Mouse (Mus musculus): Measurements from ENCODE around the gene Strada. TPM values are rescaled to one million over a fixed set of nuclear protein-coding genes. Genes with fewer than 3 reads are reported as not detected.

The Strada gene
- polyA plus RNA-seq, 1 experiment from 2014 or later, result 9.9 TPM

DNA sequence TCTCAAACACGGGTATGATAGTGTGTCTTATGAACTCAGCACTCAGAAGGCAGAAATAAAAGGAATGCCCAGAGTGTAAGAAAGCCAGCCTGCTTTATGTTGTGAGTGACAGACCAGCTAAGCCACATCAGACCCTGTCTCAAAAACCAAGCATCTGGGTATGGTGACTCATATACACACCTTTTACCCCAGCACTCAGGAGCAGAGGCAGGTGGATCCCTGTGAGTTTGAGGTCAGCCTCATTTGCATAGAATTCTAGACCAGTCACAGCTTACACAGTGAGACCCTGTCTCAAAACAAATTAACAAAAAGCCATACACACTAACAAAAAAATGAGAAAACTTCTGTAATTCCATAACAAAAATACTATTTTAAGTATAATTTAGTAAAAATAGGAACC, 76.1 kb downstream of the Strada start:
- no peak for ATAC-seq (ENCODE audit: low FRiP score, low TSS enrichment)
- H3K36me3 ChIP-seq (ENCODE audit: control insufficient read depth, insufficient read depth, low read length), result peaks cover 13% of the 10 kb centered on the region
- H3K4me2 ChIP-seq (replicated peaks; ENCODE audit: low read depth), result no peak overlapping the region
- H3K9ac ChIP-seq (ENCODE audit: low read length), result no peak overlapping the region
- H3K4me1 ChIP-seq (replicated peaks; ENCODE audit: control insufficient read depth, insufficient read depth), result no peaks in the 10 kb centered on the region
- H3K9me3 ChIP-seq (ENCODE audit: control insufficient read depth, low read length), result no peaks in the 10 kb centered on the region
- no peak overlapping the region for H3K4me3 ChIP-seq (ENCODE audit: low read depth, low read length)
- TF ChIP-seq CTCF (IDR thresholded peaks at IDR 0.05; ENCODE audit: low read depth) (no peak), EP300 (optimal IDR thresholded peaks at IDR 0.05) (no peak)
- DNase-seq (ENCODE audit: low spot score), result no peak
- H3K27me3 ChIP-seq (ENCODE audit: control insufficient read depth, insufficient read depth, low read length), result no peaks in the 10 kb centered on the region
- 49% methylated on average over 1 of the region's 1 CpGs for WGBS
- H3K27ac ChIP-seq (replicated peaks), result no peak overlapping the region

DNA sequence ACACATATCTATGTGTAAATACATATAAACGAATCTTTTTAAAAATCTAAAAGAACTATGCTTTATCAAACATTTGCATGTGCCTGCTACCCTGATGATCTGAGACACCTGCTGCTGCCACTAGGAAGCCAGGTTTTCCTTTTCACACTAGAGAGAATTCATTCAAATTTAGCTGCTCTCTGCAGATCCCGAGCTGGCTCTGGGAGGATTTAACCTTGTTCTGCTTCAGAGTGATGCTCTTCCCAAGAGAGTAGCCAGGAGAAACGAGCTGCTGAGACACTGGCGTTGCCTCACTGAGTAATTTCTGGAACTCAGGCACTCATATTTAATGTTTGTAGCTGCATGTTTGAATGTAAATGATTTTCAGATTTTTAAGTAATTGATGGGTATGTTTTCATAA, 77.2 kb downstream of the Strada start:
- Histone ChIP-seq H3K27me3 (ENCODE audit: control insufficient read depth, insufficient read depth, low read length) (no peaks in the 10 kb centered on the region), H3K4me1 (replicated peaks; ENCODE audit: control insufficient read depth, insufficient read depth) (no peaks in the 10 kb centered on the region), H3K36me3 (ENCODE audit: control insufficient read depth, insufficient read depth, low read length) (peaks cover 13% of the 10 kb centered on the region), H3K9me3 (ENCODE audit: control insufficient read depth, low read length) (no peaks in the 10 kb centered on the region), H3K27ac (replicated peaks) (no peak overlapping the region), H3K9ac (ENCODE audit: low read length) (no peak overlapping the region), H3K4me3 (ENCODE audit: low read depth, low read length) (no peak overlapping the region), H3K4me2 (replicated peaks; ENCODE audit: low read depth) (no peak overlapping the region)
- DNase-seq (ENCODE audit: low spot score) (no peak), ATAC-seq (ENCODE audit: low FRiP score, low TSS enrichment) (no peak)
- TF ChIP-seq EP300 (optimal IDR thresholded peaks at IDR 0.05) (no peak), CTCF (IDR thresholded peaks at IDR 0.05; ENCODE audit: low read depth) (no peak)
- WGBS, result 55% methylated on average over 4 of the region's 4 CpGs

- Histone ChIP-seq H3K9me3 (ENCODE audit: control insufficient read depth, low read length) (no peaks in the 10 kb centered on the region), H3K27ac (replicated peaks) (no peak overlapping the region), H3K27me3 (ENCODE audit: control insufficient read depth, insufficient read depth, low read length) (no peaks in the 10 kb centered on the region), H3K36me3 (ENCODE audit: control insufficient read depth, insufficient read depth, low read length) (peaks cover 8% of the 10 kb centered on the region), H3K4me1 (replicated peaks; ENCODE audit: control insufficient read depth, insufficient read depth) (no peaks in the 10 kb centered on the region), H3K4me3 (ENCODE audit: low read depth, low read length) (no peak overlapping the region), H3K4me2 (replicated peaks; ENCODE audit: low read depth) (no peak overlapping the region), H3K9ac (ENCODE audit: low read length) (no peak overlapping the region)
- 74% methylated on average over 3 of the region's 3 CpGs for WGBS
- no peak for TF ChIP-seq CTCF (IDR thresholded peaks at IDR 0.05; ENCODE audit: low read depth)
- TF ChIP-seq EP300 (optimal IDR thresholded peaks at IDR 0.05), result no peak
- DNase-seq (ENCODE audit: low spot score) (no peak), ATAC-seq (ENCODE audit: low FRiP score, low TSS enrichment) (no peak)
Measured at GRCm38 (mm10) chr11:106122736-106123135, 79.2 kb downstream of the Strada start.

GRCm38 (mm10) chr11:106122221-106122620, 79.7 kb downstream of the Strada start:
- Histone ChIP-seq H3K27ac (replicated peaks) (no peak overlapping the region), H3K36me3 (ENCODE audit: control insufficient read depth, insufficient read depth, low read length) (peaks cover 8% of the 10 kb centered on the region)
- no peak for ATAC-seq (ENCODE audit: low FRiP score, low TSS enrichment)

More at GRCm38 (mm10) chr11:106122221-106122620, 79.7 kb downstream of the Strada start:
- Histone ChIP-seq H3K9me3 (ENCODE audit: control insufficient read depth, low read length) (no peaks in the 10 kb centered on the region), H3K9ac (ENCODE audit: low read length) (no peak overlapping the region), H3K4me3 (ENCODE audit: low read depth, low read length) (no peak overlapping the region), H3K4me2 (replicated peaks; ENCODE audit: low read depth) (no peak overlapping the region), H3K4me1 (replicated peaks; ENCODE audit: control insufficient read depth, insufficient read depth) (no peaks in the 10 kb centered on the region), H3K27me3 (ENCODE audit: control insufficient read depth, insufficient read depth, low read length) (no peaks in the 10 kb centered on the region)
- WGBS, result 95% methylated on average over 5 of the region's 5 CpGs
- TF ChIP-seq CTCF (IDR thresholded peaks at IDR 0.05; ENCODE audit: low read depth), result no peak
- TF ChIP-seq EP300 (optimal IDR thresholded peaks at IDR 0.05), result no peak
- no peak for DNase-seq (ENCODE audit: low spot score)

Other genes starting within 250 kb of the Strada start
- gene Cyb561, start 248.8 kb downstream of the Strada start, polyA plus RNA-seq (2015; fragmentation: Nextera tagmentation; extraction: Ambion mirVana), result 56.1 and 58.3 TPM in 2 replicates
- 2.1 and 2.4 TPM in 2 replicates for gene Ace, start 234.2 kb downstream of the Strada start, polyA plus RNA-seq (2015; fragmentation: Nextera tagmentation; extraction: Ambion mirVana)
- gene Ace3, start 207.5 kb downstream of the Strada start, polyA plus RNA-seq (2015; fragmentation: Nextera tagmentation; extraction: Ambion mirVana), result not detected in 2 replicates
- 0.54 and 0.55 TPM in 2 replicates for gene Kcnh6, start 194.0 kb downstream of the Strada start, polyA plus RNA-seq (2015; fragmentation: Nextera tagmentation; extraction: Ambion mirVana)
- 25.9 and 28.1 TPM in 2 replicates for gene Dcaf7, start 165.3 kb downstream of the Strada start, polyA plus RNA-seq (2015; fragmentation: Nextera tagmentation; extraction: Ambion mirVana)
- gene Taco1, start 136.1 kb downstream of the Strada start, polyA plus RNA-seq (2015; fragmentation: Nextera tagmentation; extraction: Ambion mirVana), result 7.6 and 8.1 TPM in 2 replicates
- gene Map3k3, start 117.6 kb downstream of the Strada start, polyA plus RNA-seq (2015; fragmentation: Nextera tagmentation; extraction: Ambion mirVana), result 8.7 and 10.2 TPM in 2 replicates
- gene Gm10840, start 41.3 kb downstream of the Strada start, polyA plus RNA-seq (2015; fragmentation: Nextera tagmentation; extraction: Ambion mirVana), result not detected in 2 replicates
- 45.3 and 48.7 TPM in 2 replicates for gene Limd2, start 41.3 kb downstream of the Strada start, polyA plus RNA-seq (2015; fragmentation: Nextera tagmentation; extraction: Ambion mirVana)
- 51.4 and 52.5 TPM in 2 replicates for gene Ccdc47, start 14.2 kb upstream of the Strada start, polyA plus RNA-seq (2015; fragmentation: Nextera tagmentation; extraction: Ambion mirVana)
- 27.2 TPM in 2 replicates for gene Ddx42, start 14.8 kb upstream of the Strada start, polyA plus RNA-seq (2015; fragmentation: Nextera tagmentation; extraction: Ambion mirVana)
- gene Ftsj3, start 53.9 kb upstream of the Strada start, polyA plus RNA-seq (2015; fragmentation: Nextera tagmentation; extraction: Ambion mirVana), result 24.4 and 24.5 TPM in 2 replicates
- 202 and 206 TPM in 2 replicates for gene Psmc5, start 54.0 kb upstream of the Strada start, polyA plus RNA-seq (2015; fragmentation: Nextera tagmentation; extraction: Ambion mirVana)
- 43.5 and 47.6 TPM in 2 replicates for gene Smarcd2, start 70.8 kb upstream of the Strada start, polyA plus RNA-seq (2015; fragmentation: Nextera tagmentation; extraction: Ambion mirVana)
- 0.07 and 0.10 TPM in 2 replicates for gene Tcam1, start 74.5 kb upstream of the Strada start, polyA plus RNA-seq (2015; fragmentation: Nextera tagmentation; extraction: Ambion mirVana)
- gene Gh, start 99.7 kb upstream of the Strada start, polyA plus RNA-seq (2015; fragmentation: Nextera tagmentation; extraction: Ambion mirVana), result not detected in 2 replicates
- 1.9 TPM in 2 replicates for gene Cd79b, start 112.6 kb upstream of the Strada start, polyA plus RNA-seq (2015; fragmentation: Nextera tagmentation; extraction: Ambion mirVana)
- 0.02 and 0.12 TPM in 2 replicates for gene Scn4a, start 151.1 kb upstream of the Strada start, polyA plus RNA-seq (2015; fragmentation: Nextera tagmentation; extraction: Ambion mirVana)
- 0.23 and 0.41 TPM in 2 replicates for gene Prr29, start 163.3 kb upstream of the Strada start, polyA plus RNA-seq (2015; fragmentation: Nextera tagmentation; extraction: Ambion mirVana)
- 12.7 and 13.2 TPM in 2 replicates for gene Icam2, start 185.9 kb upstream of the Strada start, polyA plus RNA-seq (2015; fragmentation: Nextera tagmentation; extraction: Ambion mirVana)

All from stomach, postnatal 0 days (tissue).